In the genomic region with DNA sequence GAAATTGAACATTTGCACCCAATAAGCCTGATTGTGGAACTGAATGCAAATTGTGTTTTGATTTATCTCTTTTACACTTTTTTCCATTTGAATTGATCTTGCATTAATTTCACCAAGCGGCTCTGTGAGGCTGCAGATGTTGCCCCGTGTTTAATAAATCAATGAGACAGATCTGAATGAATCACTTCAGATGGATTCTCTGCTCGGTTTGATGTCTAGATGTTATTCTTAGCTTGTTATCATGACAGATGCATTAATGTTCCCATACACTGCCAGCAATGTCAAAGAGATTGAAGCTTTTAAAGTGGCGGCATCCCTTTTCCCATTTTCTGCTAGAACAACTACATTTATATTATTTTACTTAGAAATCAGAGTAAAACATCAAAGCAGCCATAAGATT, we compare ENCODE assay signal across 19 mouse cellular contexts. TPM values are rescaled to one million over a fixed set of nuclear protein-coding genes. Genes with fewer than 3 reads are reported as not detected.
DNase-seq lines count a peak whose midpoint lies in the region; ATAC-seq and TF ChIP-seq lines count a peak whose summit lies in the region.
"Had no signal": no experiment of that assay in that cellular context is flagged by ENCODE, and none has a peak within 500 bp of the region (broad histone marks: within the 10 kb centered on the region; RNA-seq: fewer than 3 reads in every experiment).

No protein-coding gene starts in this region.

- TF ChIP-seq POLR2A in brain, embryonic 14.5 days (IDR thresholded peaks at IDR 0.05; ENCODE audit: borderline replicate concordance, extremely low read depth, insufficient read depth, insufficient read length, poor library complexity, severe bottlenecking) = no peak

- H3K27me3 ChIP-seq in forebrain, embryonic 14.5 days (replicated peaks; ENCODE audit: control insufficient read depth, insufficient read depth, low read length) = no peaks in the 10 kb centered on the region
- H3K27me3 ChIP-seq in forebrain, embryonic 15.5 days = no peaks in the 10 kb centered on the region
- no peaks in the 10 kb centered on the region for H3K27me3 ChIP-seq in hindbrain, embryonic 15.5 days
- H3K27me3 ChIP-seq in hindbrain, embryonic 16.5 days (replicated peaks; ENCODE audit: control insufficient read depth, insufficient read depth, low read length) = no peaks in the 10 kb centered on the region
- no peaks in the 10 kb centered on the region for H3K27me3 ChIP-seq in midbrain, embryonic 14.5 days (ENCODE audit: control insufficient read depth, insufficient read depth, low read length)
- no peaks in the 10 kb centered on the region for H3K27me3 ChIP-seq in midbrain, postnatal 0 days (ENCODE audit: insufficient read depth, low read length)
- H3K27me3 ChIP-seq: embryonic facial prominence, embryonic 13.5 days had no signal

- no peak overlapping the region for H3K27ac ChIP-seq in forebrain, embryonic 14.5 days (ENCODE audit: low read depth, low read length)
- no peak overlapping the region for H3K27ac ChIP-seq in forebrain, embryonic 15.5 days (replicated peaks)
- H3K27ac ChIP-seq in hindbrain, embryonic 15.5 days (replicated peaks) = no peak overlapping the region
- no peak overlapping the region for H3K27ac ChIP-seq in hindbrain, embryonic 16.5 days (ENCODE audit: low read depth, low read length)
- H3K27ac ChIP-seq in midbrain, embryonic 14.5 days (replicated peaks; ENCODE audit: low read depth, low read length) = no peak overlapping the region
- no peak overlapping the region for H3K27ac ChIP-seq in midbrain, postnatal 0 days (ENCODE audit: low read depth, low read length)
- H3K27ac ChIP-seq: embryonic facial prominence, embryonic 13.5 days; gastrocnemius, adult 2 months; heart, embryonic 13.5 days had no signal

- no peak for TF ChIP-seq CTCF in midbrain, postnatal 0 days (IDR thresholded peaks at IDR 0.05)
- no peak for TF ChIP-seq CTCF in brain, embryonic 14.5 days (IDR thresholded peaks at IDR 0.05; ENCODE audit: borderline replicate concordance, extremely low read depth, insufficient read depth, insufficient read length)

- peak; percentile 50; the same call in 1 of the 2 replicates for ATAC-seq in forebrain, embryonic 14.5 days
- ATAC-seq in forebrain, embryonic 15.5 days (replicated peaks) = no peak
- ATAC-seq in hindbrain, embryonic 15.5 days (ENCODE audit: low FRiP score, low read depth) = no peak
- no peak for ATAC-seq in hindbrain, embryonic 16.5 days
- ATAC-seq in midbrain, embryonic 14.5 days (ENCODE audit: low FRiP score, low TSS enrichment) = no peak
- no peak for ATAC-seq in midbrain, postnatal 0 days (ENCODE audit: low FRiP score)
- ATAC-seq: intestine, embryonic 16.5 days had no signal

- H3K4me2 ChIP-seq in forebrain, embryonic 14.5 days (ENCODE audit: low read length) = no peak overlapping the region
- no peak overlapping the region for H3K4me2 ChIP-seq in forebrain, embryonic 15.5 days (replicated peaks)
- H3K4me2 ChIP-seq in hindbrain, embryonic 15.5 days = peak overlapping the region; percentile 15; the same call in 1 of the 2 replicates
- H3K4me2 ChIP-seq in hindbrain, embryonic 16.5 days (ENCODE audit: low read length) = no peak overlapping the region
- peak overlapping the region; percentile 21; the same call in 1 of the 2 replicates for H3K4me2 ChIP-seq in midbrain, embryonic 14.5 days (ENCODE audit: low read length)
- no peak overlapping the region for H3K4me2 ChIP-seq in midbrain, postnatal 0 days (ENCODE audit: low read depth, low read length, poor library complexity, severe bottlenecking)
- H3K4me2 ChIP-seq: embryonic facial prominence, embryonic 13.5 days; heart, embryonic 13.5 days had no signal

- no peaks in the 10 kb centered on the region for H3K4me1 ChIP-seq in forebrain, embryonic 14.5 days (ENCODE audit: control insufficient read depth, insufficient read depth, low read length)
- no peaks in the 10 kb centered on the region for H3K4me1 ChIP-seq in forebrain, embryonic 15.5 days
- H3K4me1 ChIP-seq in hindbrain, embryonic 15.5 days (replicated peaks) = no peaks in the 10 kb centered on the region
- H3K4me1 ChIP-seq in hindbrain, embryonic 16.5 days (ENCODE audit: control insufficient read depth, insufficient read depth, low read depth, low read length) = no peaks in the 10 kb centered on the region
- no peaks in the 10 kb centered on the region for H3K4me1 ChIP-seq in midbrain, embryonic 14.5 days (ENCODE audit: control insufficient read depth, insufficient read depth, low read length)
- H3K4me1 ChIP-seq in midbrain, postnatal 0 days (ENCODE audit: insufficient read depth, low read length) = no peaks in the 10 kb centered on the region
- H3K4me1 ChIP-seq: embryonic facial prominence, embryonic 13.5 days; heart, embryonic 13.5 days had no signal

- no peaks in the 10 kb centered on the region for H3K9me3 ChIP-seq in forebrain, embryonic 14.5 days (replicated peaks; ENCODE audit: control insufficient read depth, low read length)
- H3K9me3 ChIP-seq in forebrain, embryonic 15.5 days = no peaks in the 10 kb centered on the region
- H3K9me3 ChIP-seq in hindbrain, embryonic 15.5 days = no peaks in the 10 kb centered on the region
- no peaks in the 10 kb centered on the region for H3K9me3 ChIP-seq in hindbrain, embryonic 16.5 days (ENCODE audit: control insufficient read depth, low read length)
- H3K9me3 ChIP-seq in midbrain, embryonic 14.5 days (ENCODE audit: control insufficient read depth, low read length) = no peaks in the 10 kb centered on the region
- no peaks in the 10 kb centered on the region for H3K9me3 ChIP-seq in midbrain, postnatal 0 days (ENCODE audit: low read length)
- H3K9me3 ChIP-seq: embryonic facial prominence, embryonic 13.5 days; heart, embryonic 13.5 days had no signal

- no peak overlapping the region for H3K9ac ChIP-seq in forebrain, embryonic 14.5 days (ENCODE audit: low read length)
- no peak overlapping the region for H3K9ac ChIP-seq in forebrain, embryonic 15.5 days (replicated peaks)
- no peak overlapping the region for H3K9ac ChIP-seq in hindbrain, embryonic 15.5 days
- no peak overlapping the region for H3K9ac ChIP-seq in hindbrain, embryonic 16.5 days (ENCODE audit: low read depth, low read length)
- no peak overlapping the region for H3K9ac ChIP-seq in midbrain, embryonic 14.5 days (replicated peaks; ENCODE audit: low read length)
- H3K9ac ChIP-seq in midbrain, postnatal 0 days (replicated peaks; ENCODE audit: low read length, poor library complexity, severe bottlenecking) = no peak overlapping the region
- H3K9ac ChIP-seq: embryonic facial prominence, embryonic 13.5 days; heart, embryonic 13.5 days had no signal

- H3K4me3 ChIP-seq in forebrain, embryonic 14.5 days (ENCODE audit: low read depth, low read length) = no peak overlapping the region
- H3K4me3 ChIP-seq in forebrain, embryonic 15.5 days = no peak overlapping the region
- no peak overlapping the region for H3K4me3 ChIP-seq in hindbrain, embryonic 15.5 days
- H3K4me3 ChIP-seq in hindbrain, embryonic 16.5 days (ENCODE audit: low read length) = no peak overlapping the region
- H3K4me3 ChIP-seq in midbrain, embryonic 14.5 days (replicated peaks; ENCODE audit: low read depth, low read length) = no peak overlapping the region
- no peak overlapping the region for H3K4me3 ChIP-seq in midbrain, postnatal 0 days (ENCODE audit: low read depth, low read length)
- H3K4me3 ChIP-seq: embryonic facial prominence, embryonic 13.5 days; gastrocnemius, adult 2 months; heart, embryonic 13.5 days had no signal

- 52% methylated on average over 4 of the region's 4 CpGs for WGBS in forebrain, embryonic 14.5 days
- WGBS in forebrain, embryonic 15.5 days = 42% methylated on average over 4 of the region's 4 CpGs
- 37% methylated on average over 4 of the region's 4 CpGs for WGBS in hindbrain, embryonic 15.5 days
- 30% methylated on average over 4 of the region's 4 CpGs for WGBS in hindbrain, embryonic 16.5 days
- WGBS in midbrain, embryonic 14.5 days = 34% methylated on average over 4 of the region's 4 CpGs
- WGBS in midbrain, postnatal 0 days = 40% methylated on average over 4 of the region's 4 CpGs

- no peaks in the 10 kb centered on the region for H3K36me3 ChIP-seq in forebrain, embryonic 14.5 days (ENCODE audit: control insufficient read depth, insufficient read depth, low read length)
- H3K36me3 ChIP-seq in forebrain, embryonic 15.5 days = no peaks in the 10 kb centered on the region
- no peaks in the 10 kb centered on the region for H3K36me3 ChIP-seq in hindbrain, embryonic 15.5 days
- H3K36me3 ChIP-seq in hindbrain, embryonic 16.5 days (ENCODE audit: control insufficient read depth, insufficient read depth, low read length) = no peaks in the 10 kb centered on the region
- H3K36me3 ChIP-seq in midbrain, embryonic 14.5 days (ENCODE audit: control insufficient read depth, insufficient read depth, low read length) = no peaks in the 10 kb centered on the region
- no peaks in the 10 kb centered on the region for H3K36me3 ChIP-seq in midbrain, postnatal 0 days (ENCODE audit: insufficient read depth, low read length)
- H3K36me3 ChIP-seq: embryonic facial prominence, embryonic 13.5 days; heart, embryonic 13.5 days had no signal

- peak; percentile 45 for DNase-seq in forebrain, embryonic 14.5 days (ENCODE audit: low spot score)
- peak; percentile 20 for DNase-seq in midbrain, embryonic 14.5 days
- DNase-seq in midbrain, postnatal 0 days (ENCODE audit: low spot score) = no peak
- peak; percentile 69 for DNase-seq in brain, embryonic 14.5 days (ENCODE audit: low read depth)
- DNase-seq in urinary bladder, adult 18-20 months (ENCODE audit: low spot score in 2 of 2) = no peak
- DNase-seq: adrenal gland, postnatal 10 days; cerebellum, adult 18-20 months; cerebellum, adult 9-11 months; cerebellum, postnatal 36 days; gastrocnemius, adult 2 months; gastrocnemius, postnatal 25 days; heart, postnatal 36 days had no signal

RNA-seq across cellular contexts. Expression of gene Dach2, which starts 7.0 kb away (rescaled TPM):
- 4.2 and 5.5 TPM in 2 replicates for polyA plus RNA-seq in forebrain, embryonic 14.5 days (2014; fragmentation: Nextera tagmentation; extraction: Ambion mirVana)
- 3.7 and 4.5 TPM in 2 replicates for polyA plus RNA-seq in forebrain, embryonic 15.5 days (2015; fragmentation: Nextera tagmentation; extraction: Ambion mirVana)
- polyA plus RNA-seq in hindbrain, embryonic 15.5 days (2015; fragmentation: Nextera tagmentation; extraction: Ambion mirVana) = 11.7 and 12.3 TPM in 2 replicates
- polyA plus RNA-seq in hindbrain, embryonic 16.5 days (2015; fragmentation: Nextera tagmentation; extraction: Ambion mirVana) = 12.0 and 13.6 TPM in 2 replicates
- 9.0 and 10.9 TPM in 2 replicates for polyA plus RNA-seq in midbrain, embryonic 14.5 days (2014; fragmentation: Nextera tagmentation; extraction: Ambion mirVana)
- total RNA-seq in midbrain, postnatal 0 days (2014; rRNA removed) = 13.3 and 14.2 TPM in 2 replicates
- polyA plus RNA-seq in midbrain, postnatal 0 days (2015; fragmentation: Nextera tagmentation; extraction: Ambion mirVana) = 6.5 and 9.3 TPM in 2 replicates
- polyA plus RNA-seq in brain, embryonic 14.5 days (2012; rRNA removed) = 3.3 and 5.5 TPM in 2 replicates
- total RNA-seq: heart, postnatal 36 days had no signal
- polyA plus RNA-seq: C2C12 had no signal

Comparison
In these comparisons a context has a peak if more than half of its experiments do, and no peak if none do; other contexts are left out.
1. DNase-seq: peak in forebrain, embryonic 14.5 days (single experiment), midbrain, embryonic 14.5 days (single experiment) and brain, embryonic 14.5 days (single experiment); none in midbrain, postnatal 0 days (single experiment) and urinary bladder, adult 18-20 months (0 of 2).
2. H3K4me2 ChIP-seq: peak in hindbrain, embryonic 15.5 days (single experiment) and midbrain, embryonic 14.5 days (single experiment); none in forebrain, embryonic 14.5 days (single experiment), forebrain, embryonic 15.5 days (single experiment), hindbrain, embryonic 16.5 days (single experiment) and midbrain, postnatal 0 days (single experiment).